Mouse (Mus musculus) testis, postnatal 10 days (tissue): ENCODE measurements around the gene Cnnm2.
"Not testable (repeated sequence)": the region's sequence is repeated elsewhere in the genome, so short reads cannot be mapped to it uniquely, and the experiment has no call there.

Source experiments
- DNase-seq: peaks from one replicate; pipeline ENCODE4 v3.0.0; 2021; ENCODE audit warnings: low spot score

Cnnm2 gene

DNA sequence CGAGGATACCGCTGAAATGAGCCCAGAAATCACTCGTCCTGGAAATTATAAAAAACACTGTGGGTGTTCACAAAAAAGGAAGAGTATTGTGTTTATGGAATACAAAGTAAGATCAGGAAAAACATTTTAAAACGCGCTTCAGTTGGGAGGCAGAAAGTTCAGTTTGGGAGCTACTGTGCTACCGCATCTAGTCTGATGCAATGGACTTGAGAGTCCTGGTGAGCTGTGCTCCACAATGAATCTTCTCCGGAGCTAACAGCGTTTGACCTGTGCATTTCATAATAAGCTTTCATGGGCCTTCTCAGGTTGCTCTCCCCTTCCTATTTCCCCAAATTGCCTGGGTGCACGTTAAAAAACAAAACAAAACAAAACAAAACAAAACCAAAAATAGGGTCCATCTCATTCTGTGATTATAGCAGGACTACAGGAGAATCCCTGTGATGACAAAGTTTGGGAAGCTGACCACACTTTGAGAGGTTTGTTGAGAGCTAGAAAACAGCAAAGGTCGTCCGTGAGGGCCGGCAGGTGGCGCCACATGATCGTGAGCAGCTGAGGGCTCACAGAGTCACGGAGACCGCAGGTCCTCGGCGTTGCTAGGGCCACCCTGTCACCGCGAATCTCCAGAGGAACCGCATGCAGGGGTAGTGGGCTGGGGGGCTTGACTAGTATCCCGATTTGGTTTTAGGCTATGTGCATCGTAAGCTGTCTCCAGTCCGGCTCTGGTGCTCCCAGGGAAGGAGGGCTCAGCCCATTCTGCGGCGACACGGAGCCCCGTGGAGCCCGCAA lies 828 bp upstream of the Cnnm2 start:
- DNase-seq: peak; percentile 94

DNA sequence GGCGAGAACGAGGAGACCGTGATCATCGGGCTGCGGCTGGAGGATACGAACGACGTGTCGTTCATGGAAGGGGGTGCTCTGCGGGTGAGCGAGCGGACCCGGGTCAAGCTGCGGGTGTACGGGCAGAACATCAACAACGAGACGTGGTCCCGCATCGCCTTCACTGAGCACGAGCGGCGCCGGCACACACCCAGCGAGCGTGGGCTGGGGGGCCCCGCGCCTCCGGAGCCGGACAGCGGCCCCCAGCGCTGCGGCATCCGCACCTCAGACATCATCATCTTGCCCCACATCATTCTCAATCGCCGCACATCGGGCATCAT lies 535 bp downstream of the Cnnm2 start:
- no peak for DNase-seq

DNA sequence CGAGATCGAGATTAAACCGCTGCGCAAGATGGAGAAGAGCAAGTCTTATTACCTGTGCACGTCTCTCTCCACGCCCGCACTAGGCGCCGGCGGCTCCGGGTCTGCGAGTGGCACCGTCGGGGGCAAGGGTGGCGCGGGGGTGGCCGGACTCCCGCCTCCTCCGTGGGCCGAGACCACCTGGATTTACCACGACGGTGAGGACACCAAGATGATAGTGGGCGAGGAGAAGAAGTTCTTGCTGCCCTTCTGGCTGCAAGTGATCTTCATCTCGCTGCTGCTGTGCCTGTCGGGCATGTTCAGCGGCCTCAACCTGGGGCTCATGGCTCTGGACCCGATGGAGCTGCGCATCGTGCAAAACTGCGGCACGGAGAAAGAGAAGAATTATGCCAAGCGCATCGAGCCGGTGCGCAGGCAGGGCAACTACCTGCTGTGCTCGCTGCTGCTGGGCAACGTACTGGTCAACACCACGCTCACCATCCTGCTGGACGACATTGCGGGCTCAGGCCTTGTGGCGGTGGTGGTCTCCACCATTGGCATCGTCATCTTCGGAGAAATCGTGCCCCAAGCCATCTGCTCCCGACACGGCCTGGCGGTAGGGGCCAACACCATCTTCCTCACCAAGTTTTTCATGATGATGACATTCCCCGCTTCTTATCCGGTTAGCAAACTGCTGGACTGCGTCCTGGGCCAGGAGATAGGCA lies 1.0 kb downstream of the Cnnm2 start:
- DNase-seq: peak; percentile 64

DNA sequence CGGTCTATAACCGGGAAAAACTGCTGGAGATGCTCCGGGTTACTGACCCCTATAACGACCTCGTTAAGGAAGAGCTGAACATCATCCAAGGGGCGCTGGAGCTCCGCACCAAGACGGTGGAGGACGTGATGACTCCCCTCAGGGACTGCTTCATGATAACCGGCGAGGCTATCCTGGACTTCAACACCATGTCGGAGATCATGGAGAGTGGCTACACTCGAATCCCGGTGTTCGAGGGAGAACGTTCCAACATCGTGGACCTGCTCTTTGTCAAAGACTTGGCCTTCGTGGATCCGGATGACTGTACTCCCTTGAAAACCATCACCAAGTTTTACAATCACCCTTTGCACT lies 1.6 kb downstream of the Cnnm2 start:
- no peak for DNase-seq

- no peak for DNase-seq
These were observed 2.0 kb downstream of the Cnnm2 start for GRCm38 (mm10) chr19:46763356-46763755.

GRCm38 (mm10) chr19:46763932-46764762 lies 2.8 kb downstream of the Cnnm2 start:
- DNase-seq: no peak

- DNase-seq: no peak
These were observed 3.3 kb downstream of the Cnnm2 start for GRCm38 (mm10) chr19:46764763-46765117.

GRCm38 (mm10) chr19:46766125-46766524 lies 4.7 kb downstream of the Cnnm2 start:
- no peak for DNase-seq

DNA sequence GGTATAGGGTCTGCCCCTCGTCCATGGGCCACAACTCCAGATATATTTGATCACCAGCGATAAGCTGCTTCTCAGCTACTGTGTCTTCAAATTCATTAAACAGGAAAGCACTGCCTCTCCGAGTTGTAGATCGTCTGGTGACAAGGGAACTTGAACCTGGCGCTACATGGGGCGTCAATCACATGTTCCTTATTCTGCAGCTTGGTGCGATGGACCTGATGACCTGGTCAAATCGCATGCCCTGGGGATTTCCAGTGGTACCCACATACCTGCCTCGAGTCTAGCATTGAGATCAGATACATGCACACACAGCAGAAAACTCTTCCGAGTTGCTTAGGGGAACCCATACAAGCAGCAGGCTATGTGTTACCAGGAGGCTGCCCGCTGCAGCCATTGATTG lies 8.4 kb downstream of the Cnnm2 start:
- DNase-seq: no peak

GRCm38 (mm10) chr19:46771801-46772200 lies 10.4 kb downstream of the Cnnm2 start:
- DNase-seq: no peak

GRCm38 (mm10) chr19:46776391-46776790 lies 15.0 kb downstream of the Cnnm2 start:
- no peak for DNase-seq

DNA sequence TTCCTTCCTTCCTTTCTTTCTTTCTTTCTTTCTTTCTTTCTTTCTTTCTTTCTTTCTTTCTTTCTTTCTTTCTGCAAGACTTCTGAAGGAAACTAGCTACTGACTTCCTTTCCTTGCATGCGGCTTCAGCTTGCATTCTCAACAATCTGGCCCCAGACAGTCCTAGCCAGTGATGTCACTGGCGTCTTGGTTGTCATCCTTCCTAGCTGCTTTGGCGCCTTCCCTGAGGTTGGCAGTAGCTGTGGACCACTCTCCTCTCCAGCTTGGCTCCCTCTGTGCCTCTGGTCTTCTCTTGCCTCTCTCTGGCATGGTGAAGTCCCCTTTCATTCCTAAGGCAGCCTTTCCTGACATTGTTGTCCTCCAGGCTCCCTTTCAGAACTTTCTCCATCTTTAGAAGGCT lies 15.5 kb downstream of the Cnnm2 start:
- DNase-seq: no peak

GRCm38 (mm10) chr19:46777928-46778680 lies 16.7 kb downstream of the Cnnm2 start:
- no peak for DNase-seq

DNA sequence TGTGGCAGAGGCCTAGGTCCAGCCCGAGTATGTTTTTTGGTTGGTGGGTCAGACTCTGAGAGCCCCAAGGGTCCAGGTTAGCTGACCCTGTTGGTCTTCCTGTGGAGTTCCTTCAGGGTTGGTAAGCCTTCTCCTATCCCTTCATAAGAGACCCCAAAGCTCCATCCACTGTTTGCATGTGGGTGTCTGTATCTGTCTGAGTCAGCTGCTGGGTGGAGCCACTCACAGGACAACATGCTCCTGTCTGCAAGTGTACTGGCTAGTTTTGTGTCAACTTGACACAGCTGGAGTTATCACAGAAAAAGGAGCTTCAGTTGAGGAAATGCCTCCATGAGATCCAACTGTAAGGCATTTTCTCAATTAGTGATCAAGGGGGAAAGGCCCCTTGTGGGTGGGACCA lies 17.7 kb downstream of the Cnnm2 start:
- not testable (repeated sequence) for DNase-seq

- no peak for DNase-seq
These were observed 22.6 kb downstream of the Cnnm2 start for GRCm38 (mm10) chr19:46784038-46784437.

GRCm38 (mm10) chr19:46784502-46784901 lies 23.1 kb downstream of the Cnnm2 start:
- DNase-seq: no peak

DNA sequence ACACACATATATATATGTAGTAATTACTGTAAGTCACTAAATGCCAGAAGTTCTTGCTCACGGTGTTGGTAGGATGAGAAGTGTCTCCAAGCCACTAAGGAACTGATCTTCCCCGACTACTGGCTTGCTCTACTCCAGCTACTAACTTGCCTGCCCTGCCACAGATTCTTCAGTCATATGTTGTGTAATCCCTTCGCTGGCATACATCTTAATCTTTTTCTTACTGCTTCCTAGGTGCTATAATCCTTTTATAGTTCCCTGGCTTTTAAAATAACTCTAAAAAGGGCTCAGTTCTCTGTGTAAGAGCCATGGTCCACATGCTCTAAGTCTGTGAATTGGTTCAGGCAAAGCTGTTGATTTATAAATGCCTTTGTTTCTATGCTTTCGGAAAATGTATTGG lies 24.2 kb downstream of the Cnnm2 start:
- DNase-seq: no peak

DNA sequence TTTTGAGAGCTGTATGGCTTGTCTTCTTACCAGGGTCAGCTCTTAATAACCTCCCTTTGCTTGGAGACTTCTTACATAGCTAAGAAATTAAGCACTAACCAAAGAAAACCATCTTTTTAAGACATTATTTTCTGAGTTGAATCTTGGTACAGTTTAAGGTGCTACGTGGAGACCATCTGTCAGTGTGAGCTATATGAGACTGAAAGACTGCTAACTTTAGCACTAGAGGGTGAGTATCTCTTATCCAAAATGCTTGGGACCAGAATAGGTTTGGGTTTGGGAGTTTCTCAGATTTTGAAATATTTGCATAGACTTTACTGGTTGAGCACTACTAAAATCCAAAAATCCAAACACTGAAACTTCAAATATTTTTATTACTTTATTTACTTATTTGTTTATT lies 28.4 kb downstream of the Cnnm2 start:
- no peak for DNase-seq

- DNase-seq: no peak
These were observed 30.0 kb downstream of the Cnnm2 start for GRCm38 (mm10) chr19:46791360-46791759.

- DNase-seq: no peak
These were observed 30.5 kb downstream of the Cnnm2 start for GRCm38 (mm10) chr19:46791921-46792320.

DNA sequence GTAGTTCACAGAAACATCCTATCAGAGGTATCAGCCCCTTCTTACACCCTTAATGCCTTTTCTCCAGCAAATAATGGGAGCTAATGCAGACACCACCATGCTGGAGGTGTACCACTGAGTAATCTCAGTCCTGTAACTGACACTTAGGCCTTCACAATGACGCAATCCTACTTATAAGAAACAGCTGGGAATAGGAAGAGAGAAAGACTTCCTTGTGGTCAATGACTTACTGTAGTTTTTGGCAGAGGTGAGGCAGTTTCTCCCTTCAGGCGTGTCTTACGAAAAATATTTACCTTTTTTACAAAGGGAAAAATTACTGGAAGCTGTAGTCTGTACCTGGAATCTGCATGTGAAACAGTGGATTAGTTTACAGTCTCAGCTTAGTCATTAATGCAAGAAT lies 31.1 kb downstream of the Cnnm2 start:
- DNase-seq: no peak

GRCm38 (mm10) chr19:46794181-46794580 lies 32.8 kb downstream of the Cnnm2 start:
- DNase-seq: no peak
